Mouse (Mus musculus): Measurements from ENCODE around the gene Hlf. TPM values are rescaled to one million over a fixed set of nuclear protein-coding genes. Genes with fewer than 3 reads are reported as not detected.
A peak's percentile ranks its signal among the peaks of the same experiment; 100 is the strongest.

Gene Hlf
- 0.16 TPM for polyA plus RNA-seq (2012; fragmentation: generic; extraction: Trizol)
- long read RNA-seq, experiment 1 = 0 reads
- long read RNA-seq, experiment 2 = 0 reads

- Histone ChIP-seq H3K79me3 (ENCODE audit: low read depth) (no peaks in the 10 kb centered on the region), H3K27me3 (ENCODE audit: control insufficient read depth, insufficient read depth, insufficient read length) (peaks cover 45% of the 10 kb centered on the region), H3K79me2 (ENCODE audit: control insufficient read depth, insufficient read depth) (no peaks in the 10 kb centered on the region), H3ac (ENCODE audit: control insufficient read depth, insufficient read length, low read depth) (no peak within 1 kb of the TSS), H3K36me3 (ENCODE audit: control insufficient read depth, insufficient read depth) (no peaks in the 10 kb centered on the region), H3K4me3 (ENCODE audit: insufficient read depth, poor library complexity, severe bottlenecking) (peak within 1 kb of the TSS; percentile 6)
- TF ChIP-seq USF1 (IDR thresholded peaks at IDR 0.05; ENCODE audit: low read depth) = no peak
- TF ChIP-seq MAX (IDR thresholded peaks at IDR 0.05) = peak; percentile 78
Observed at GRCm38 (mm10) chr11:90390817-90391173, at the start of gene Hlf. Hlf (minus strand) TSS chr11:90390895.

- Histone ChIP-seq H3K4me3 (ENCODE audit: insufficient read depth, poor library complexity, severe bottlenecking) (no peak overlapping the region), H3K79me3 (ENCODE audit: low read depth) (no peaks in the 10 kb centered on the region), H3K27me3 (ENCODE audit: control insufficient read depth, insufficient read depth, insufficient read length) (peaks cover 3% of the 10 kb centered on the region), H3ac (ENCODE audit: control insufficient read depth, insufficient read length, low read depth) (no peak overlapping the region), H3K79me2 (ENCODE audit: control insufficient read depth, insufficient read depth) (no peaks in the 10 kb centered on the region), H3K36me3 (ENCODE audit: control insufficient read depth, insufficient read depth) (no peaks in the 10 kb centered on the region)
- TF ChIP-seq MAX (IDR thresholded peaks at IDR 0.05) (no peak), CTCF (IDR thresholded peaks at IDR 0.05; ENCODE audit: control insufficient read depth, insufficient read depth, insufficient read length) (no peak), MYOD1 (IDR thresholded peaks at IDR 0.05; ENCODE audit: control insufficient read depth, insufficient read length, low read depth) (no peak)
Observed at GRCm38 (mm10) chr11:90438768-90439167, 48.1 kb upstream of the Hlf start.

- no peaks in the 10 kb centered on the region for H3K36me3 ChIP-seq (ENCODE audit: control insufficient read depth, insufficient read depth)
- H3K79me2 ChIP-seq (ENCODE audit: control insufficient read depth, insufficient read depth) = no peaks in the 10 kb centered on the region
- H3ac ChIP-seq (ENCODE audit: control insufficient read depth, insufficient read length, low read depth) = no peak overlapping the region
- TF ChIP-seq MYOD1 (IDR thresholded peaks at IDR 0.05; ENCODE audit: control insufficient read depth, insufficient read length, low read depth) (no peak), CEBPB (IDR thresholded peaks at IDR 0.05; ENCODE audit: low read depth) (no peak), MAX (IDR thresholded peaks at IDR 0.05) (no peak), USF1 (IDR thresholded peaks at IDR 0.05; ENCODE audit: low read depth) (no peak)
- H3K27me3 ChIP-seq (ENCODE audit: control insufficient read depth, insufficient read depth, insufficient read length) = peaks cover 21% of the 10 kb centered on the region
- H3K4me3 ChIP-seq (ENCODE audit: insufficient read depth, poor library complexity, severe bottlenecking) = no peak overlapping the region
- no peaks in the 10 kb centered on the region for H3K79me3 ChIP-seq (ENCODE audit: low read depth)
Observed at GRCm38 (mm10) chr11:90425207-90425525, 34.5 kb upstream of the Hlf start.

- Histone ChIP-seq H3K4me3 (ENCODE audit: insufficient read depth, poor library complexity, severe bottlenecking) (no peak overlapping the region), H3K79me3 (ENCODE audit: low read depth) (no peaks in the 10 kb centered on the region), H3K27me3 (ENCODE audit: control insufficient read depth, insufficient read depth, insufficient read length) (peaks cover 24% of the 10 kb centered on the region), H3K36me3 (ENCODE audit: control insufficient read depth, insufficient read depth) (no peaks in the 10 kb centered on the region), H3K79me2 (ENCODE audit: control insufficient read depth, insufficient read depth) (no peaks in the 10 kb centered on the region), H3ac (ENCODE audit: control insufficient read depth, insufficient read length, low read depth) (no peak overlapping the region)
- TF ChIP-seq MYOD1 (IDR thresholded peaks at IDR 0.05; ENCODE audit: control insufficient read depth, insufficient read length, low read depth) (no peak), CEBPB (IDR thresholded peaks at IDR 0.05; ENCODE audit: low read depth) (no peak), MYOG (IDR thresholded peaks at IDR 0.05; ENCODE audit: control insufficient read depth, extremely low read depth, insufficient read length) (no peak), CTCF (IDR thresholded peaks at IDR 0.05; ENCODE audit: control insufficient read depth, insufficient read depth, insufficient read length) (no peak), MAX (IDR thresholded peaks at IDR 0.05) (no peak), USF1 (IDR thresholded peaks at IDR 0.05; ENCODE audit: low read depth) (no peak), FOSL1 (IDR thresholded peaks at IDR 0.05; ENCODE audit: insufficient read depth, low read length, poor library complexity, severe bottlenecking) (no peak)
Observed at GRCm38 (mm10) chr11:90424334-90425206, 33.9 kb upstream of the Hlf start.

- Histone ChIP-seq H3ac (ENCODE audit: control insufficient read depth, insufficient read length, low read depth) (no peak overlapping the region), H3K27me3 (ENCODE audit: control insufficient read depth, insufficient read depth, insufficient read length) (peaks cover 29% of the 10 kb centered on the region), H3K36me3 (ENCODE audit: control insufficient read depth, insufficient read depth) (no peaks in the 10 kb centered on the region), H3K79me3 (ENCODE audit: low read depth) (no peaks in the 10 kb centered on the region), H3K79me2 (ENCODE audit: control insufficient read depth, insufficient read depth) (no peaks in the 10 kb centered on the region), H3K4me3 (ENCODE audit: insufficient read depth, poor library complexity, severe bottlenecking) (no peak overlapping the region)
- TF ChIP-seq MAX (IDR thresholded peaks at IDR 0.05) (no peak), MYOD1 (IDR thresholded peaks at IDR 0.05; ENCODE audit: control insufficient read depth, insufficient read length, low read depth) (no peak), USF1 (IDR thresholded peaks at IDR 0.05; ENCODE audit: low read depth) (no peak), CTCF (IDR thresholded peaks at IDR 0.05; ENCODE audit: control insufficient read depth, insufficient read depth, insufficient read length) (no peak), CEBPB (IDR thresholded peaks at IDR 0.05; ENCODE audit: low read depth) (no peak), MYOG (IDR thresholded peaks at IDR 0.05; ENCODE audit: control insufficient read depth, extremely low read depth, insufficient read length) (no peak), FOSL1 (IDR thresholded peaks at IDR 0.05; ENCODE audit: insufficient read depth, low read length, poor library complexity, severe bottlenecking) (no peak)
Observed at GRCm38 (mm10) chr11:90423896-90424295, 33.2 kb upstream of the Hlf start.

- Histone ChIP-seq H3ac (ENCODE audit: control insufficient read depth, insufficient read length, low read depth) (no peak overlapping the region), H3K36me3 (ENCODE audit: control insufficient read depth, insufficient read depth) (no peaks in the 10 kb centered on the region), H3K79me3 (ENCODE audit: low read depth) (no peaks in the 10 kb centered on the region), H3K79me2 (ENCODE audit: control insufficient read depth, insufficient read depth) (no peaks in the 10 kb centered on the region), H3K27me3 (ENCODE audit: control insufficient read depth, insufficient read depth, insufficient read length) (peaks cover 32% of the 10 kb centered on the region), H3K4me3 (ENCODE audit: insufficient read depth, poor library complexity, severe bottlenecking) (no peak overlapping the region)
- TF ChIP-seq MYOD1 (IDR thresholded peaks at IDR 0.05; ENCODE audit: control insufficient read depth, insufficient read length, low read depth) (no peak), MYOG (IDR thresholded peaks at IDR 0.05; ENCODE audit: control insufficient read depth, extremely low read depth, insufficient read length) (no peak), FOSL1 (IDR thresholded peaks at IDR 0.05; ENCODE audit: insufficient read depth, low read length, poor library complexity, severe bottlenecking) (no peak), CEBPB (IDR thresholded peaks at IDR 0.05; ENCODE audit: low read depth) (no peak)
Observed at GRCm38 (mm10) chr11:90419706-90420105, 29.0 kb upstream of the Hlf start.
